Mouse (Mus musculus) MEL (cell line): ENCODE data around the gene Slc16a12. TPM values are rescaled to one million over a fixed set of nuclear protein-coding genes. Genes with fewer than 3 reads are reported as not detected.

Experiments
- DNase-seq: peaks from one replicate; pipeline ENCODE4 v3.0.0; 2011; ENCODE audit warnings: low read depth, low spot score
- H3K27ac ChIP-seq: 2 replicates; pipeline ENCODE4 v1.5.1; 2012; ENCODE audit warnings: low read depth, mild to moderate bottlenecking, control low read depth, low read length, moderate library complexity; ENCODE audit not compliant: control insufficient read depth
- H3K27me3 ChIP-seq, 2 experiments: fragments of 150-350 bp in 1 of 2; sonication (generic) in 1 of 2; 2 replicates each; pipeline ENCODE4 v1.6.1; 2012; ENCODE audit warnings: low read length in 2 of 2, mild to moderate bottlenecking in 2 of 2, improper control_type of control experiment in 1 of 2, moderate library complexity in 1 of 2; ENCODE audit not compliant: insufficient read depth in 2 of 2, control insufficient read depth in 1 of 2
- H3K36me3 ChIP-seq, 2 experiments: 2 replicates each; pipeline ENCODE4 v1.6.1; 2012 to 2014; ENCODE audit warnings: low read length in 2 of 2, improper control_type of control experiment in 1 of 2, inconsistent platforms in 1 of 2, mild to moderate bottlenecking in 1 of 2; ENCODE audit not compliant: insufficient read depth in 2 of 2, control insufficient read depth in 1 of 2
- H3K4me1 ChIP-seq, 2 experiments: fragments of 150-350 bp in 1 of 2; sonication (generic) in 1 of 2; 2 replicates each; pipeline ENCODE4 v1.6.1; 2012; ENCODE audit warnings: low read length in 2 of 2, improper control_type of control experiment in 1 of 2, mild to moderate bottlenecking in 1 of 2; ENCODE audit not compliant: insufficient read depth in 2 of 2, control insufficient read depth in 1 of 2
- H3K4me3 ChIP-seq, 2 experiments: fragments of 150-350 bp in 1 of 2; sonication (generic) in 1 of 2; 2 replicates each; pipeline ENCODE4 v1.5.1; 2012; ENCODE audit warnings: low read depth in 2 of 2, low read length in 2 of 2, mild to moderate bottlenecking in 2 of 2, moderate library complexity in 2 of 2, control low read depth in 1 of 2, improper control_type of control experiment in 1 of 2; ENCODE audit not compliant: control insufficient read depth in 1 of 2, insufficient read depth in 1 of 2
- H3K79me2 ChIP-seq: 2 replicates; pipeline ENCODE4 v1.6.1; 2012; ENCODE audit warnings: mild to moderate bottlenecking, low read length, moderate library complexity; ENCODE audit not compliant: control insufficient read depth, poor library complexity, insufficient read depth
- H3K9ac ChIP-seq: 2 replicates; pipeline ENCODE4 v1.6.1; 2012; ENCODE audit warnings: low read depth, mild to moderate bottlenecking, control low read depth, low read length, moderate library complexity; ENCODE audit not compliant: control insufficient read depth, poor library complexity, severe bottlenecking
- H3K9me3 ChIP-seq: fragments of 150-350 bp; sonication (generic); replicated peaks from 2 replicates; pipeline ENCODE4 v1.6.1; 2012; ENCODE audit warnings: mild to moderate bottlenecking, low read length, improper control_type of control experiment, moderate library complexity; ENCODE audit not compliant: insufficient read depth
- CHD1 ChIP-seq: IDR thresholded peaks from 2 replicates; pipeline ENCODE4 v1.6.1; 2012; ENCODE audit warnings: low read depth, mild to moderate bottlenecking, inconsistent platforms, low read length, improper control_type of control experiment
- E2F4 ChIP-seq: IDR thresholded peaks from 2 replicates; pipeline ENCODE4 v1.6.1; 2011; ENCODE audit warnings: low read depth, low read length, improper control_type of control experiment, borderline replicate concordance
- ELF1 ChIP-seq: IDR thresholded peaks from 2 replicates; pipeline ENCODE4 v1.6.1; 2014; ENCODE audit warnings: low read depth, mild to moderate bottlenecking, inconsistent platforms, low read length, improper control_type of control experiment, moderate library complexity
- EP300 ChIP-seq, 2 experiments: IDR thresholded peaks; 2 replicates each; pipeline ENCODE4 v1.6.1; 2011; ENCODE audit warnings: improper control_type of control experiment in 2 of 2, low read length in 2 of 2, low read depth in 1 of 2, mild to moderate bottlenecking in 1 of 2
- GABPA ChIP-seq: IDR thresholded peaks from 2 replicates; pipeline ENCODE4 v1.6.1; 2012; ENCODE audit warnings: low read depth, mild to moderate bottlenecking, inconsistent platforms, low read length, improper control_type of control experiment, moderate library complexity
- GATA1 ChIP-seq: IDR thresholded peaks from 2 replicates; pipeline ENCODE4 v1.6.1; 2011; ENCODE audit warnings: low read depth, low read length, improper control_type of control experiment
- HCFC1 ChIP-seq: IDR thresholded peaks from 2 replicates; pipeline ENCODE4 v1.6.1; 2012; ENCODE audit warnings: low read depth, mild to moderate bottlenecking, inconsistent platforms, low read length, improper control_type of control experiment, moderate library complexity
- KAT2A ChIP-seq: conservative IDR thresholded peaks from 2 replicates; pipeline ENCODE4 v1.6.1; 2012; ENCODE audit warnings: low read depth, low read length, improper control_type of control experiment, inconsistent platforms
- MAFK ChIP-seq: IDR thresholded peaks from 2 replicates; pipeline ENCODE4 v1.6.1; 2011; ENCODE audit warnings: low read depth, mild to moderate bottlenecking, low read length, improper control_type of control experiment, borderline replicate concordance
- MAX ChIP-seq: IDR thresholded peaks from 2 replicates; pipeline ENCODE4 v1.6.1; 2011; ENCODE audit warnings: low read length, improper control_type of control experiment
- MAZ ChIP-seq: IDR thresholded peaks from 2 replicates; pipeline ENCODE4 v1.6.1; 2012; ENCODE audit warnings: low read depth, mild to moderate bottlenecking, inconsistent platforms, low read length, improper control_type of control experiment
- MXI1 ChIP-seq: IDR thresholded peaks from 2 replicates; pipeline ENCODE4 v1.6.1; 2011; ENCODE audit warnings: mild to moderate bottlenecking, low read depth, low read length, improper control_type of control experiment
- MYB ChIP-seq: IDR thresholded peaks from 2 replicates; pipeline ENCODE4 v1.6.1; 2011; ENCODE audit warnings: mild to moderate bottlenecking, low read depth, low read length, improper control_type of control experiment
- NELFE ChIP-seq: IDR thresholded peaks from 2 replicates; pipeline ENCODE4 v1.6.1; 2011; ENCODE audit warnings: low read depth, low read length, improper control_type of control experiment
- RCOR1 ChIP-seq: IDR thresholded peaks from 2 replicates; pipeline ENCODE4 v1.6.1; 2012; ENCODE audit warnings: low read depth, mild to moderate bottlenecking, inconsistent platforms, low read length, improper control_type of control experiment
- TAL1 ChIP-seq: IDR thresholded peaks from 2 replicates; pipeline ENCODE4 v1.6.1; 2012; ENCODE audit warnings: mild to moderate bottlenecking, inconsistent platforms, low read length, moderate library complexity, mixed read lengths
- TBP ChIP-seq: IDR thresholded peaks from 2 replicates; pipeline ENCODE4 v1.8.0; 2011; ENCODE audit warnings: low read depth, low read length, improper control_type of control experiment
- TCF12 ChIP-seq: IDR thresholded peaks from 2 replicates; pipeline ENCODE4 v1.6.1; 2014; ENCODE audit warnings: low read depth, mild to moderate bottlenecking, inconsistent platforms, low read length, improper control_type of control experiment, moderate library complexity
- USF2 ChIP-seq, 2 experiments: IDR thresholded peaks; 2 replicates each; pipeline ENCODE4 v1.6.1; 2011 to 2012; ENCODE audit warnings: improper control_type of control experiment in 2 of 2, low read length in 2 of 2, borderline replicate concordance in 1 of 2, inconsistent platforms in 1 of 2, low read depth in 1 of 2, mild to moderate bottlenecking in 1 of 2; ENCODE audit not compliant: insufficient read depth in 1 of 2
- ZKSCAN1 ChIP-seq: IDR thresholded peaks from 2 replicates; pipeline ENCODE4 v1.6.1; 2012; ENCODE audit warnings: low read depth, mild to moderate bottlenecking, inconsistent platforms, low read length, improper control_type of control experiment, moderate library complexity
- ZNF384 ChIP-seq: IDR thresholded peaks from 2 replicates; pipeline ENCODE4 v1.6.1; 2012; ENCODE audit warnings: low read depth, mild to moderate bottlenecking, inconsistent platforms, low read length, improper control_type of control experiment
- polyA plus RNA-seq, 2 experiments: library from polyadenylated mRNA; stranded (reverse) in 1 of 2; unstranded in 1 of 2; fragments of >175 nt in 1 of 2; fragments of >200 nt in 1 of 2; gene quantifications; 2 replicates each; pipeline versions ENCODE4 v1.2.1 to v1.2.4; 2012; ENCODE audit warnings: low replicate concordance in 2 of 2, low read depth in 1 of 2; ENCODE audit not compliant: insufficient read length in 2 of 2, insufficient read depth in 1 of 2, missing spikeins in 1 of 2
- total RNA-seq: library from RNA; depleted of rRNA; stranded (reverse); fragments of 300-350 nt; gene quantifications from 2 replicates; pipeline ENCODE4 v1.2.3, GENCODE M21; 2012

Gene Slc16a12
- total and polyA plus RNA-seq, 3 experiments, result 0.06 TPM; not detected in 2

GRCm38 (mm10) chr19:34712050-34712449 lies 35.0 kb downstream of the Slc16a12 start:
- no peak overlapping the region for H3K4me3 ChIP-seq
- TF ChIP-seq TCF12, result no peak
- TF ChIP-seq GATA1, result no peak
- no peak for TF ChIP-seq MAX
- no peak for TF ChIP-seq ZKSCAN1
- TF ChIP-seq GABPA, result no peak
- TF ChIP-seq RCOR1, result no peak
- no peak for TF ChIP-seq TBP
- TF ChIP-seq ELF1, result no peak
- no peak for TF ChIP-seq ZNF384
- no peak for TF ChIP-seq NELFE
- TF ChIP-seq EP300 (IDR thresholded peaks at IDR 0.05; ENCODE audit: low read depth in 1 of 2, low read length in 2 of 2), result no peak
- TF ChIP-seq MAZ, result no peak
- TF ChIP-seq, all 39 proteins: peak for 0
- no peaks in the 10 kb centered on the region for H3K36me3 ChIP-seq
- DNase-seq, result no peak
- H3K79me2 ChIP-seq, result no peaks in the 10 kb centered on the region
- peaks cover 3 to 4% of the 10 kb centered on the region in 2 experiments; a peak in 3 of 4 replicates for H3K27me3 ChIP-seq
- H3K9ac ChIP-seq, result no peak overlapping the region
- H3K4me1 ChIP-seq, result no peaks in the 10 kb centered on the region
- no peaks in the 10 kb centered on the region for H3K9me3 ChIP-seq
- no peak overlapping the region for H3K27ac ChIP-seq

- DNase-seq, result no peak
- H3K27me3 ChIP-seq, result peaks cover 0 to 4% of the 10 kb centered on the region in 2 experiments; a peak in 3 of 4 replicates
- TF ChIP-seq CHD1 (no peak), TBP (no peak), E2F4 (no peak), MXI1 (no peak), TAL1 (no peak), KAT2A (no peak), MYB (no peak), GATA1 (no peak), USF2 (IDR thresholded peaks at IDR 0.05; ENCODE audit: borderline replicate concordance in 1 of 2, insufficient read depth in 1 of 2, low read depth in 1 of 2, low read length in 2 of 2) (no peak), HCFC1 (no peak), MAX (no peak), MAFK (no peak)
These were observed 38.9 kb downstream of the Slc16a12 start for GRCm38 (mm10) chr19:34708221-34708620.

More at GRCm38 (mm10) chr19:34708221-34708620, 38.9 kb downstream of the Slc16a12 start:
- no peaks in the 10 kb centered on the region for H3K9me3 ChIP-seq
- no peak overlapping the region for H3K27ac ChIP-seq
- H3K9ac ChIP-seq, result no peak overlapping the region
- no peaks in the 10 kb centered on the region for H3K36me3 ChIP-seq
- H3K79me2 ChIP-seq, result no peaks in the 10 kb centered on the region
- no peaks in the 10 kb centered on the region for H3K4me1 ChIP-seq
- no peak overlapping the region for H3K4me3 ChIP-seq
